Mouse (Mus musculus) lung, postnatal 0 days (tissue): ENCODE measurements at regions not wholly inside any gene's neighbourhood (a gene's known extent, or its start where the extent isn't known, plus 50 kb on each side); places are given as distances from the start of the nearest gene placed in this dataset.

Experiments
- ATAC-seq: fragments of 200-750 bp; cut with Nextera tagmentation; 2 replicates; pipeline ENCODE4 v1.8.0; 2017; ENCODE audit warnings: moderate library complexity
- DNase-seq: peaks from one replicate; pipeline ENCODE4 v3.0.0-alpha.2; 2016; ENCODE audit warnings: low spot score
- H3K27ac ChIP-seq: fragments of 300-500 bp; sonication (generic); 2 replicates; pipeline ENCODE4 v1.5.1; 2014; ENCODE audit warnings: antibody characterized with exemption, mild to moderate bottlenecking, low read length, mixed read lengths
- H3K27me3 ChIP-seq: fragments of 300-500 bp; sonication (generic); replicated peaks from 2 replicates; pipeline ENCODE4 v1.6.1; 2014; ENCODE audit warnings: low read length, mixed read lengths; ENCODE audit not compliant: insufficient read depth
- H3K36me3 ChIP-seq: fragments of 300-500 bp; sonication (generic); 2 replicates; pipeline ENCODE4 v1.6.1; 2014; ENCODE audit warnings: low read length, mixed read lengths; ENCODE audit not compliant: insufficient read depth
- H3K4me1 ChIP-seq: fragments of 300-500 bp; sonication (generic); 2 replicates; pipeline ENCODE4 v1.6.1; 2014; ENCODE audit warnings: antibody characterized with exemption, low read depth, low read length, mixed read lengths; ENCODE audit not compliant: insufficient read depth
- H3K4me2 ChIP-seq: fragments of 300-500 bp; sonication (generic); replicated peaks from 2 replicates; pipeline ENCODE4 v1.6.1; 2014; ENCODE audit warnings: low read depth, mild to moderate bottlenecking, low read length, moderate library complexity, mixed read lengths
- H3K4me3 ChIP-seq: fragments of 300-500 bp; sonication (generic); 2 replicates; pipeline ENCODE4 v1.5.1; 2014; ENCODE audit warnings: low read depth, low read length
- H3K9ac ChIP-seq: fragments of 300-500 bp; sonication (generic); replicated peaks from 2 replicates; pipeline ENCODE4 v1.6.1; 2014; ENCODE audit warnings: low read depth, mild to moderate bottlenecking
- H3K9me3 ChIP-seq: fragments of 300-500 bp; sonication (generic); 2 replicates; pipeline ENCODE4 v1.6.1; 2016; ENCODE audit warnings: low read length, mixed read lengths
- CTCF ChIP-seq: IDR thresholded peaks from 2 replicates; pipeline ENCODE4 v1.5.1; 2016; ENCODE audit warnings: antibody characterized with exemption, mild to moderate bottlenecking
- EP300 ChIP-seq: IDR thresholded peaks from 2 replicates; pipeline ENCODE4 v1.6.1; 2016; ENCODE audit warnings: antibody characterized with exemption, mild to moderate bottlenecking, control low read depth
- WGBS: fragments of 180-500 bp; shearing (Covaris S2); extraction: QIAGEN DNeasy Blood & Tissue Kit; methylation state at CpG from one replicate; pipeline ENCODE4 v1.1.7; 2014; 5-methylcytosine and 5-hydroxymethylcytosine counted together

DNA sequence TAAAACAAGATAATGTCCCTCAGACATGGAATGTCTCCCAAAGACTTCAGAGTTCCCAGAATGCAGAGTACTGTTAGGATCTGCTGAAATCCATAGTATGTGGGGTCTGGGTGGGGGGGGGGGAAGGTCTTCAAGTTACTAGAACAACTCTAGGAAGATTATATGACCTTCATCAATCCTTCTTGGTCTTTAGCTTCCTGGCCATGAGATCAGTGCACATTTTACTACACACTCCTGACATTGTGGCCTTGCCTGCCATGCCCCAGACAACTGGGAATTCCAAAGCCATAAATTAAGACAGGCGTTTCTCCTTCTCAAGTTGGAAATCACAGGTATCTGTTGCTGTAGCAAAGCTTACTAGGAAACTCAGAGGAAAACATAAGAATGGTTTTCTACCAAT is 343.1 kb downstream of the Pdgfc start:
- 74% methylated on average over 1 of the region's 1 CpGs for WGBS
- no peak for TF ChIP-seq EP300
- no peak for TF ChIP-seq CTCF
- no peaks in the 10 kb centered on the region for H3K4me1 ChIP-seq
- H3K4me2 ChIP-seq = no peak overlapping the region
- H3K9me3 ChIP-seq = no peaks in the 10 kb centered on the region
- H3K4me3 ChIP-seq = no peak overlapping the region
- no peak overlapping the region for H3K9ac ChIP-seq
- no peaks in the 10 kb centered on the region for H3K27me3 ChIP-seq
- no peak overlapping the region for H3K27ac ChIP-seq
- ATAC-seq (no peak), DNase-seq (no peak)
- H3K36me3 ChIP-seq = no peaks in the 10 kb centered on the region

DNA sequence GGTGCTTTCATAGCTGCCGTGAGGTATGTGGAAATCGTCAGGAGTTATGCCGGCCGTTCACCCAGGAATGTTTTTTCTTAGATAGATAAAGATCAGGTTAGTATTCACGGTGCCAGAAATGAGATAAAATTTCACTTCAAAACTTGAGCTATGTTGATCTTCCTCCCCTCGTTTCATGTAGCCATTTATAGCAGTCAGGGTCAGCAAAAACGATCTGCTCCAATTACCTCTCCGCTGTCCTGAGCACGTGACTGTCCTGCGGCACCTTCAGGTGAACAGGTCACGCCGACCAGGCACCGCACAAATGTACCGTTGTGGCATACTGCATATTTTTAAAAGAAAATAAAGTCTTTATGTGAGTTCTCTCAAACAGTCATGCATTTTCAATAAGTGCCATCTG is 350.7 kb downstream of the Pdgfc start:
- H3K27ac ChIP-seq = no peak overlapping the region
- no peaks in the 10 kb centered on the region for H3K4me1 ChIP-seq
- H3K9me3 ChIP-seq = no peaks in the 10 kb centered on the region
- no peak for DNase-seq
- H3K4me3 ChIP-seq = peak overlapping the region; percentile 10; the same call in 1 of the 2 replicates
- ATAC-seq = no peak
- no peaks in the 10 kb centered on the region for H3K36me3 ChIP-seq
- no peak overlapping the region for H3K9ac ChIP-seq
- H3K27me3 ChIP-seq = no peaks in the 10 kb centered on the region
- TF ChIP-seq CTCF (no peak), EP300 (no peak)
- H3K4me2 ChIP-seq = peak overlapping the region; percentile 32; the same call in 1 of the 2 replicates
- WGBS = 18% methylated on average over 14 of the region's 14 CpGs

DNA sequence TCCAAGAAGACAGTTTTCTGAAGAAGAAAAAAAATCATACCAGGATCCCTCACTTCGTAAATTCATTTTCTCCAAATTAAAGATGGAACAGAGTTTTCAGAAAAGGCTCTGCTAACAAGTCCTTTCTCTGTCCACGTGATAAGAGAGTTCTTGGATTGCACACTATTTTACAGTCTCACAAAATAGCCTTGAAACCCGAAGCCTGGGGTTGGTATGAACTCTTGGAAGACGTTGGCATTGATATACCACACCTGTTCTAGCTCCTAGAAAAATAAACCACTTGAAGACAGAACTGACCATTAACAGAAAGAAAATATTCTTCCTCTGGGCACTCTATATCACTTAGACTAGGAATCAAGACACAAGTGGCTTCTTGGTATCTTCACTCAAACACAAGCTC is 351.4 kb downstream of the Pdgfc start:
- no peak overlapping the region for H3K9ac ChIP-seq
- WGBS = 43% methylated on average over 4 of the region's 4 CpGs
- no peaks in the 10 kb centered on the region for H3K9me3 ChIP-seq
- TF ChIP-seq CTCF (no peak), EP300 (no peak)
- no peak overlapping the region for H3K4me2 ChIP-seq
- no peaks in the 10 kb centered on the region for H3K36me3 ChIP-seq
- H3K27me3 ChIP-seq = no peaks in the 10 kb centered on the region
- no peaks in the 10 kb centered on the region for H3K4me1 ChIP-seq
- no peak overlapping the region for H3K4me3 ChIP-seq
- DNase-seq (no peak), ATAC-seq (no peak)
- H3K27ac ChIP-seq = no peak overlapping the region

GRCm38 (mm10) chr3:81397212-81397611 is 361.0 kb downstream of the Pdgfc start:
- Histone ChIP-seq H3K4me3 (no peak overlapping the region), H3K27me3 (no peaks in the 10 kb centered on the region), H3K9me3 (no peaks in the 10 kb centered on the region), H3K27ac (no peak overlapping the region), H3K4me1 (no peaks in the 10 kb centered on the region), H3K9ac (no peak overlapping the region), H3K36me3 (no peaks in the 10 kb centered on the region), H3K4me2 (no peak overlapping the region)
- DNase-seq (no peak), ATAC-seq (no peak)
- TF ChIP-seq CTCF (no peak), EP300 (no peak)
- WGBS = 54% methylated on average over 1 of the region's 1 CpGs

DNA sequence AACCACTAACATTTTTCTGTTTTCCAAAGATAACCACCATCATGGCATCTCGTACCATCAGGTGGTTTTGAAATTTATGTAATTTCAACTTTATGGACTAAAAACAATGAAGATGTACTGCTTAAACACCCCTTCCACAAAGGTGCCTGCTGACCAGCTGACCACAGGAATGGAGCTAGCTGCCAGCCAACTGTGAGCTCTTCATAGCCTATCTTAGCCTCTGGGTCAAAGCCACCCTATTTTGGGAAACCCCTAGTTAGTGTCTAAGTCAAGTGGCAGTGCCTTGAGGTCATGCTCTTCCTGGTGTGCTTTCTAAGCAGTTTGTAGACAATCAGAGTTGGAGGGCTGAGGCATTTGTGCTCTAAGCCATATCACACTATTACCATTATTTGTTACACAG is 364.8 kb downstream of the Pdgfc start:
- DNase-seq = no peak
- Histone ChIP-seq H3K4me3 (no peak overlapping the region), H3K9ac (no peak overlapping the region), H3K27me3 (no peaks in the 10 kb centered on the region), H3K9me3 (no peaks in the 10 kb centered on the region), H3K36me3 (no peaks in the 10 kb centered on the region), H3K4me1 (no peaks in the 10 kb centered on the region), H3K27ac (no peak overlapping the region), H3K4me2 (no peak overlapping the region)
- no peak for TF ChIP-seq CTCF
- WGBS = 77% methylated on average over 1 of the region's 1 CpGs
- no peak for ATAC-seq

DNA sequence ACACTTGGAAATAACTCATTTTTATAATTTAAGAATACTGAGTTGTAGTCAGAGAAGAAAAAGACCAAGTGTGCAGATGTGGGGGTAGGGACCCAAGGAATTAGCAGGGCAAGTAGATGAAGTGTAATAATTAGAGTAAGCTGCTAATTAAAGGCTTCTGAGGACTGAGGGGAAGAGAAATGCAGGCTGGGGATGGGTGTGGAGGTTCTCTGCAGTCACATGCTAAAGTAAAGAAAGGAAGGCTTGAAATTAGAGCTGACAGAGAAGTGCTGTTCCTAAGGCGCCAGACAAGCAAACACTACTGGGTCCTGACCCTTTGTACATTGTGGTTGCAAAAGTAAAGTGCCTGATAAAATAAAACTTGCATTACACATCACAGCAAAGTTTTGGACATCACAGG is 372.7 kb downstream of the Pdgfc start:
- Histone ChIP-seq H3K4me1 (no peaks in the 10 kb centered on the region), H3K4me3 (no peak overlapping the region), H3K9me3 (no peaks in the 10 kb centered on the region), H3K9ac (no peak overlapping the region), H3K4me2 (no peak overlapping the region), H3K27me3 (no peaks in the 10 kb centered on the region), H3K36me3 (no peaks in the 10 kb centered on the region), H3K27ac (no peak overlapping the region)
- DNase-seq = peak; percentile 44
- ATAC-seq = peak; percentile 26
- no peak for TF ChIP-seq CTCF
- no peak for TF ChIP-seq EP300
- 20% methylated on average over 1 of the region's 1 CpGs for WGBS

GRCm38 (mm10) chr3:81421875-81422274 is 385.7 kb downstream of the Pdgfc start:
- ATAC-seq = no peak
- no peak overlapping the region for H3K9ac ChIP-seq
- WGBS = 72% methylated on average over 1 of the region's 1 CpGs
- no peak for TF ChIP-seq CTCF
- no peak for TF ChIP-seq EP300
- no peak overlapping the region for H3K27ac ChIP-seq
- DNase-seq = no peak
- H3K4me3 ChIP-seq = no peak overlapping the region
- no peaks in the 10 kb centered on the region for H3K27me3 ChIP-seq
- no peaks in the 10 kb centered on the region for H3K4me1 ChIP-seq
- H3K4me2 ChIP-seq = no peak overlapping the region
- no peaks in the 10 kb centered on the region for H3K9me3 ChIP-seq
- no peaks in the 10 kb centered on the region for H3K36me3 ChIP-seq
